Mouse (Mus musculus): Measurements from ENCODE around the gene Csrp2. TPM values are rescaled to one million over a fixed set of nuclear protein-coding genes. Genes with fewer than 3 reads are reported as not detected.

Csrp2 gene
- total RNA-seq, 1 experiment = 252 TPM

- no peak overlapping the region for H3K4me3 ChIP-seq (ENCODE audit: insufficient read depth in 1 of 2, low read depth in 1 of 2, low read length in 2 of 2, poor library complexity in 1 of 2, severe bottlenecking in 1 of 2)
- DNase-seq (ENCODE audit: low read depth, low spot score) = no peak
- no peaks in the 10 kb centered on the region for H3K9me3 ChIP-seq (ENCODE audit: control insufficient read depth, insufficient read depth, low read depth, low read length)
- in situ Hi-C loops (cut with MboI; ENCODE audit: low sequenced_read_pairs in 2 of 2, unreplicated experiment in 2 of 2) = loop anchor here in 1 of 2 experiments (25.0 kb wide), 1 partner anchor 164 kb away; no protein-coding TSS in a partner anchor
- no peak overlapping the region for H3K27ac ChIP-seq (ENCODE audit: insufficient read depth, low read depth, low read length, poor library complexity, severe bottlenecking)
- TF ChIP-seq ZNF384 (IDR thresholded peaks at IDR 0.05; ENCODE audit: low read depth, low read length) = no peak
- no peak for TF ChIP-seq CHD2 (IDR thresholded peaks at IDR 0.05; ENCODE audit: low read depth, low read length)
- no peak for TF ChIP-seq MAFK (IDR thresholded peaks at IDR 0.05; ENCODE audit: insufficient read depth, low read depth, low read length)
- no peak for TF ChIP-seq ZC3H11A (IDR thresholded peaks at IDR 0.05; ENCODE audit: borderline replicate concordance, low read depth, low read length)
- 0 out of 4 replicates have a peak, but pooled peaks cover 0 to 2% of the 10 kb centered on the region in 2 experiments for H3K4me1 ChIP-seq (ENCODE audit: control insufficient read depth in 2 of 2, insufficient read depth in 2 of 2, low read length in 2 of 2, poor library complexity in 1 of 2)
- no peak overlapping the region for H3K9ac ChIP-seq (ENCODE audit: insufficient read depth, low read depth, low read length, poor library complexity, severe bottlenecking)
- H3K36me3 ChIP-seq (ENCODE audit: control insufficient read depth, insufficient read depth, low read length, poor library complexity, severe bottlenecking) = peaks cover 3% of the 10 kb centered on the region
These were observed 32.2 kb downstream of the Csrp2 start for GRCm38 (mm10) chr10:110951748-110952147.

- Histone ChIP-seq H3K4me1 (ENCODE audit: control insufficient read depth in 2 of 2, insufficient read depth in 2 of 2, low read length in 2 of 2, poor library complexity in 1 of 2) (0 out of 4 replicates have a peak, but pooled peaks cover 0 to 2% of the 10 kb centered on the region in 2 experiments), H3K36me3 (ENCODE audit: control insufficient read depth, insufficient read depth, low read length, poor library complexity, severe bottlenecking) (peaks cover 3% of the 10 kb centered on the region), H3K27ac (ENCODE audit: insufficient read depth, low read depth, low read length, poor library complexity, severe bottlenecking) (no peak overlapping the region), H3K9me3 (ENCODE audit: control insufficient read depth, insufficient read depth, low read depth, low read length) (no peaks in the 10 kb centered on the region), H3K4me3 (ENCODE audit: insufficient read depth in 1 of 2, low read depth in 1 of 2, low read length in 2 of 2, poor library complexity in 1 of 2, severe bottlenecking in 1 of 2) (no peak overlapping the region), H3K9ac (ENCODE audit: insufficient read depth, low read depth, low read length, poor library complexity, severe bottlenecking) (no peak overlapping the region)
- TF ChIP-seq ZC3H11A (IDR thresholded peaks at IDR 0.05; ENCODE audit: borderline replicate concordance, low read depth, low read length) (no peak), MAFK (IDR thresholded peaks at IDR 0.05; ENCODE audit: insufficient read depth, low read depth, low read length) (no peak), ZNF384 (IDR thresholded peaks at IDR 0.05; ENCODE audit: low read depth, low read length) (no peak)
- in situ Hi-C loops (cut with MboI; ENCODE audit: low sequenced_read_pairs in 2 of 2, unreplicated experiment in 2 of 2) = loop anchor here in 1 of 2 experiments (25.0 kb wide), 1 partner anchor 165 kb away; no protein-coding TSS in a partner anchor
- no peak for DNase-seq (ENCODE audit: low read depth, low spot score)
These were observed 32.7 kb downstream of the Csrp2 start for GRCm38 (mm10) chr10:110952271-110952670.

GRCm38 (mm10) chr10:110952937-110953451, 33.4 kb downstream of the Csrp2 start:
- in situ Hi-C loops (cut with MboI; ENCODE audit: low sequenced_read_pairs in 2 of 2, unreplicated experiment in 2 of 2) = loop anchor here in 1 of 2 experiments (25.0 kb wide), 1 partner anchor 166 kb away; no protein-coding TSS in a partner anchor
- H3K9ac ChIP-seq (ENCODE audit: insufficient read depth, low read depth, low read length, poor library complexity, severe bottlenecking) = no peak overlapping the region
- H3K36me3 ChIP-seq (ENCODE audit: control insufficient read depth, insufficient read depth, low read length, poor library complexity, severe bottlenecking) = peaks cover 4% of the 10 kb centered on the region
- no peaks in the 10 kb centered on the region for H3K9me3 ChIP-seq (ENCODE audit: control insufficient read depth, insufficient read depth, low read depth, low read length)
- H3K4me1 ChIP-seq (ENCODE audit: control insufficient read depth in 2 of 2, insufficient read depth in 2 of 2, low read length in 2 of 2, poor library complexity in 1 of 2) = 0 out of 4 replicates have a peak, but pooled peaks cover 0 to 2% of the 10 kb centered on the region in 2 experiments
- DNase-seq (ENCODE audit: low read depth, low spot score) = no peak
- TF ChIP-seq MAFK (IDR thresholded peaks at IDR 0.05; ENCODE audit: insufficient read depth, low read depth, low read length) (no peak), ZC3H11A (IDR thresholded peaks at IDR 0.05; ENCODE audit: borderline replicate concordance, low read depth, low read length) (no peak), ZNF384 (IDR thresholded peaks at IDR 0.05; ENCODE audit: low read depth, low read length) (no peak), CHD2 (IDR thresholded peaks at IDR 0.05; ENCODE audit: low read depth, low read length) (no peak), HCFC1 (IDR thresholded peaks at IDR 0.05; ENCODE audit: borderline replicate concordance, insufficient read depth, low read length) (no peak)
- no peak overlapping the region for H3K4me3 ChIP-seq (ENCODE audit: insufficient read depth in 1 of 2, low read depth in 1 of 2, low read length in 2 of 2, poor library complexity in 1 of 2, severe bottlenecking in 1 of 2)
- H3K27ac ChIP-seq (ENCODE audit: insufficient read depth, low read depth, low read length, poor library complexity, severe bottlenecking) = no peak overlapping the region

- Histone ChIP-seq H3K4me3 (ENCODE audit: insufficient read depth in 1 of 2, low read depth in 1 of 2, low read length in 2 of 2, poor library complexity in 1 of 2, severe bottlenecking in 1 of 2) (no peak overlapping the region), H3K27ac (ENCODE audit: insufficient read depth, low read depth, low read length, poor library complexity, severe bottlenecking) (no peak overlapping the region), H3K9ac (ENCODE audit: insufficient read depth, low read depth, low read length, poor library complexity, severe bottlenecking) (no peak overlapping the region), H3K9me3 (ENCODE audit: control insufficient read depth, insufficient read depth, low read depth, low read length) (no peaks in the 10 kb centered on the region), H3K36me3 (ENCODE audit: control insufficient read depth, insufficient read depth, low read length, poor library complexity, severe bottlenecking) (peaks cover 3% of the 10 kb centered on the region), H3K4me1 (ENCODE audit: control insufficient read depth in 2 of 2, insufficient read depth in 2 of 2, low read length in 2 of 2, poor library complexity in 1 of 2) (no peaks in the 10 kb centered on the region)
- no peak for TF ChIP-seq HCFC1 (IDR thresholded peaks at IDR 0.05; ENCODE audit: borderline replicate concordance, insufficient read depth, low read length)
- no peak for TF ChIP-seq ZNF384 (IDR thresholded peaks at IDR 0.05; ENCODE audit: low read depth, low read length)
- TF ChIP-seq CHD2 (IDR thresholded peaks at IDR 0.05; ENCODE audit: low read depth, low read length) = no peak
- no peak for TF ChIP-seq ZC3H11A (IDR thresholded peaks at IDR 0.05; ENCODE audit: borderline replicate concordance, low read depth, low read length)
- no peak for TF ChIP-seq MAFK (IDR thresholded peaks at IDR 0.05; ENCODE audit: insufficient read depth, low read depth, low read length)
- in situ Hi-C loops (cut with MboI; ENCODE audit: low sequenced_read_pairs in 2 of 2, unreplicated experiment in 2 of 2) = loop anchor here in 1 of 2 experiments (25.0 kb wide), 1 partner anchor 172 kb away; no protein-coding TSS in a partner anchor
- no peak for DNase-seq (ENCODE audit: low read depth, low spot score)
These were observed 39.3 kb downstream of the Csrp2 start for GRCm38 (mm10) chr10:110958879-110959278.
